Mouse (Mus musculus): ENCODE measurements at regions not wholly inside any gene's neighbourhood (a gene's known extent, or its start where the extent isn't known, plus 50 kb on each side); places are given as distances from the start of the nearest gene placed in this dataset.

DNA sequence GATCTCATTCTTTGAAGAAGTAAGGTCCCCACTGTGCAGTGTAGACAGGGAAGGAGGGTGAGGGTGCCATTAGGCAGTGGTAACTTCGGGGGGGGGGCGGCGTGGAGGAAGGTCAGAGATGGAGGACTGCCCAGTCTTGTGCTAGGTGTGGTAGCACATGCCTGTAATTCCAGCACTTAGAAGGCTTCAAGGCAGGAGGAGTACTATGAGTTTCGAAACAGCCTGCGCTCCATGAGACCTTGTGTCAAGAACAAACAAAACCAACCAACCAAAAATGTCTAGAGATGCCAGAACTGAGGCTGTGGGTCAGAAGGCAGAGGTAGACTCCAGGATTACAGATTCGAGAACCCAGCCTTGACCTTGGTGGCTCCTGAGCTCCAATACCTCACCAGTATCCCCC, 130.8 kb downstream of the Pja1 start:
- no peak for DNase-seq (ENCODE audit: low spot score)

DNA sequence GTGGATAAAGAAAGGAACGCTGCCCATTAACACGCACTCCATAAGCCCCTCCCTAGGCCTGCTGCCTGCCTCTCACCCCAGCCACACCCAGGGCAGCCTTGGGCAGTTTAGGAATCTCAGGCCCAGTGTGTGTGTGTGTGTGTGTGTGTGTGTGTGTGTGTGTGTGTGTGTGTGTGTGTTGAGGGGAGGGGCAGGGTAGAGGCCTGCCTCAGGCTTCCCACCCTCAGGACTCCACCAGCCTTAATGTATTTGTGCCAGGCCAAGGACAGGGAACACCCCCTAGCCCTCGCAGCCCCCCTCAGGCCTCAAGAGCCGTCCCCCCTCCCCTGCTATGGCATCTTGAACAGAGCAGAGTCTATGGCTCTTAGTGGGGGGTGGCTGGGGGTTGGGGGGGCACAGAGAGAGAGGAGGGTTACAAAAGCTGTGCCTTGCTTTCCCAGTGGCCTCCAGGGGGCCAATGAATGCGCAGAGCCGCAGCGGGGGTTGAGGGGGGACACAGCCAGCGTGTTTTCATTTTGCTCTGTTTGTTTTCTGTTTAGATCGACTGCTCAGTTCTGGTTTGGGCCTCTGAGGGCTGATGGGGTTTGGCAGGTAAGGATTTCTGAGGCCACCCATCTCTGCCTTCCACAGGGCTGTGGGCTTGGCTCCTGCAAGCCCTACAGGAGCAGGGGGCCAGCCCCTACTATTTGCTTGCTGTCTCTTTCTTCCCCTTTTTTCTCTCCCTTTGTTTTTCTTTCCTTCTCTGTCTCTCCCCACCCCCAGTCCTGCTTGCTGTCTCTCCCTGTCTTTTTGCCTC, 131.8 kb downstream of the Pja1 start:
- no peak for DNase-seq (ENCODE audit: low spot score)

DNA sequence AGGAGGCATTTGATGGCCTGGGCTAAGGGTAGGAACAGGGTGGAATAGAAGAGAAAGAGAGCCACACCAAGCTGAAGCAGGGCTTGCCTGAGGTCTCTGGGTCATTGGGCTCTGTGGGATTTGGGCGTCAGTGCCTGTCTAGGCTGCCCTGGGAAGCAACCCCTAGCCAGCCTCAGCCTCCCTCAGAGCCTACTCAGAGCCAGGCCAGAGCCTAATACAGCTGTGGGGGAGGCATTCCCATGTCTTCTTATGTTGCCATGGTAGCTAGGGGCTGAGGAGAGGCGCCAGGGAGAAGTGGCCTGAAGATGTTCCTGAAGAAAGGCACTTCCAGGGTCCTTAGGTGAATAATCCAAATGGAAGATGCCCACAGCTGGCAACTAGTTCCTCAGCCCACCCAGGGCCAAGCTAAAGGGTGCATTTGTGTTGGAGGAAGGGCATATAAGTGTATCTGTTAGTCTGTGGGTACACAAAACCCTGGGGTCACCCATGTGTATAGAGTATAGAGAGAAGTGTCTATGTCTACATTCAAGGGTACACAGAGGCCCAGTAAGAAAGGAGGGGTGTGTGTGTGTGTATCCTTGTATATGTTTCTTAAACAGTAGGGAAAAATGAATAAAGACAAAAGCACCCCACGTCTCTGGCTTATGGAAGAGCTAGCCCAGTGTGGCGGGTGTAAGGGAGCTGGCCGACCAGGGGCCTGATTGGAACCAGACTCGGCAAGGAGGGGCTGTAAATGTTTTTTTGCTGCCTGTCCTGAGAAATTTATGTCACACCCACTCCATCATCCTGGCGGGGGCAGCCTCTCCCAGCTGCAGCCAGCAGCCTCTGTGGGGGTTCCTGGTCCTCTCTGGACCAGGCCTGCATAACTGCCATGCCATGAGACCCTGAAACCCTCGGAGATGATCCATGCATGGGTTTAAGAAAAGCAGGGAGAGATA, 134.2 kb downstream of the Pja1 start:
- no peak for DNase-seq (ENCODE audit: low spot score)

DNA sequence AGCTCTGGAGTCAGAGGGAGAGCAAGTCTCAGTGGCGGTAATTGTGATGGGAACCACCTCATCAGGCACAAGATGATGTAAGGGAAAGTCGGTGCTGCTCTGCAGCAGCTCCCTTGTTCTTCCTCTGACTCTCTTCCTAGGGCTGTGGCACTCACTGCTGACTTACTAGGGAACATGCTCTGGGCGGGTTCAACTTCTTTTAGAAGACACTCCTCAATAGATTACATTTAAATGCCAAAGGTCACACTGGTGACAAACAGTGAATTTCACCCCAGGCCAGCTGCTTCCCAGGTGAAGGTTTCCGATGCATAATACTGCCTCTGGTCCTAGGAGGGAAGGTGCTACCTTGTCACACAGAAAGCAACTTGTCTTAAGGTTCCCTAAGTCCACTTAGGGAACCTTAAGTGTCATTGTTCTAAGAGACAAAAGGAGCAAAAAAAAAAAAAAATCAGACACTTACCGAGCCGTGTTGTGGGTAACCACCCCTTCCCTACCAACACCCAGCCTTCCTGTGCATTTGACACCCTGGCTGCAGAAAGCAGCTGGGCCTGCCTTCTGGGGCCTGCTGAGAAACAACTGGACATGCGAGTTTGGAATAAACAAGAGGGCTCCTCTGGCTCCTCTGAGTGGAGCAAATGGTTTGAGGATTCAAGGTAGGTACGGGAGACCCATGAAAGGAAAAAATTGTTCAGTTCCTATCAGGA, 135.0 kb downstream of the Pja1 start:
- no peak for DNase-seq (ENCODE audit: low spot score)

DNA sequence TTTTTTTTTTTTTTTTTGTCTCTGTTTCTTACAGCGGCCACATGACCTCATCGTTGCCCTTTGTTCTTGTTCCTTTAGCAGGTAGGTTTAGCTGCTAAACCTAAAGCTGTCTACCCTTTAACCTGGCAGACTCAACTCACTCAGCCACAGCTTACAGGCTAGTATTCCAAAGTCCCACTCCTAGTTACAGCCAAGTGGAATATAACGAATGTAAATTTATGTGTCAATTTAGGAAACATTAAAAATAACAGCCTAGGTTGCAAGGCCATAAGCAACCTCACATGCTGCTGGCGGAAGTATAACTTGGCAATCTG, 138.7 kb downstream of the Pja1 start:
- no peak for DNase-seq (ENCODE audit: low spot score)

DNA sequence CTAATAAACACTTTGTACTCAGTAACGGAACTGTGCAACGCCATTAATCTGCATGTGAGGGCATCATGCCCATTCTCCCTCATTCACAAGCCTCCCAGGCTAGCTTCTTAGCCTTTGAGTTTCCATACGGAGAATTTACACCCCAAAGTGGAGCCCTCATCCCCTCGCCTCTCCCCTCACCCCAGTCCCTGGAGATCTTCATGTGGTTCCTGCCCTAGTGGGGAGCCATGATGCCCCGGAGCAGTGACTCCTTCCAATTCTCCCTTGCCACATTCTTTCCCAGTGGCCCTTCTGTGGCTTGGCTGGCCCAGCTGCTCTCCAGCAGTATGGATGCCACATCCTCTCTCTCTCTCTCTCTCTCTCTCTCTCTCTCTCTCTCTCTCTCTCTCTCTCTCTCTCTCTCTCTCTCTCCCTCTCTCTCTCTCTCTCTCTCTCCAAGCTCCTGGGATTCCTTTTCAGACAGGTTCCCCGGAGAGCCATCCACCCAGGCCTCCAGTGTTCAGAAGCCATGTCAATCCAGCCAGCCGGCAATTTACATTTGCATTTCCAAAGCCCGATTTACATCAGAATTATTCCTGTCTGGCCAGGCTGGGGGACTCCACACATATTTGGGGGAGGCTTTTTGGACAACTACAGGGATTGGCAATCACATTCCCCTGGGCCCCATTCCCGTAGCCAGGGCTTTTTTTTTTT, 139.2 kb downstream of the Pja1 start:
- DNase-seq (ENCODE audit: low spot score), result no peak

DNA sequence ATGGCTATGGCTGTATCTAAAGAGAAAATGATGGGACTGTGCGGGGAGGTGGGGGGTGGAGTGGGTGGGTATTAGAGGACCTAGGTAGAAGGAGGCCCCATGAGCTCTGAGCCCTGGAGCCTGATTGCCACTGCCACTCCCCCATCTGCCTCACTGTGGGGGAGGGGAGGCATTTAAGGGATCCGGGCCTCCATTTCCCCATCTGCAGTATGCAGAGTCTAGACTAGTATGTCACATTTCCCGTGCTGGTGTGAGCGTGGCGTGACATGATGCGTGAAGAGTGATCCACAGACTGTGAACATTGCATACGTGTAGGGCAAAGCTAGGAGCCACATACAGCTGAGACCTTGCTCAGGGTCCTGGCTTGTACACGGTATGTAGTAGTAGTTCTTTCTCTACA, 140.7 kb downstream of the Pja1 start:
- no peak for DNase-seq (ENCODE audit: low spot score)

DNA sequence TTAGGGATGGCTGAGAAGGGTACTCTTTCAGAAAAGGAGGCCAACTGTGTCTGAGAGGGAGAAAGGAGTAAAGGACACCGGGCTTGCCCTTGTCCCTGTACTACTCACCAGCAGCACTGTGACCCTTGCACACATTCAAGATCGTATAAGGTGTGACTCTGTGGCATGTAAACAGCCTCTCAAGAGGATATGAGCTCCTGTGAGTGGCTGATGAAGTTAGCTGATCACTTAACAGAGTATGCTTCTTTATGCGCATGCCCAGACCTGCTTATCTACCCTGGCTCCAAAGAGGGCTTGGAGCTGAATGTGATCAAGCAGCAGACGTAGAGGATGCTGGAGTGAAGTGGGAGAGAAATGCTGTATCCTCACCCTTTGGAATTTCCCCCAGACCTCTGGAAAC, 142.5 kb downstream of the Pja1 start:
- no peak for DNase-seq (ENCODE audit: low spot score)

DNA sequence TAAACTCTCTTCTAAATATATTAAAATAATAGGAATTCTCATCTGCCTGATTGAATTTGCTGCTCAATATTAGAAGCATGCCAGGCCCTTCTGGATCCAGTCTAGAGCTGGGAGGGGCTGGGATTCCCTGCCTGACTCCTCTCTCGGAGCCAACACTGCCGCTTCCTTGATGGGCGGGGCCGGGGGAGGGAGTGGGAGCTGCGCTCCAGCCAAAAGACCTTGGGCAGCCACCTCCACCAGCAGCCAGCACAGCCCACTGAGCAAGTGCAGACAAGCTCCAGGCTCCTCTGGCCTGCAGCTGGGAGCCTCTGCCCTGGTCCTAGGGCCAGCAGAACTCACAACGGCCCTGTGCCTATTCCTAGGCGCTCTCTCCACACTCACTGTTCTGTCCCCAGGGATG, 144.9 kb downstream of the Pja1 start:
- DNase-seq (ENCODE audit: low spot score), result peak; percentile 11

DNA sequence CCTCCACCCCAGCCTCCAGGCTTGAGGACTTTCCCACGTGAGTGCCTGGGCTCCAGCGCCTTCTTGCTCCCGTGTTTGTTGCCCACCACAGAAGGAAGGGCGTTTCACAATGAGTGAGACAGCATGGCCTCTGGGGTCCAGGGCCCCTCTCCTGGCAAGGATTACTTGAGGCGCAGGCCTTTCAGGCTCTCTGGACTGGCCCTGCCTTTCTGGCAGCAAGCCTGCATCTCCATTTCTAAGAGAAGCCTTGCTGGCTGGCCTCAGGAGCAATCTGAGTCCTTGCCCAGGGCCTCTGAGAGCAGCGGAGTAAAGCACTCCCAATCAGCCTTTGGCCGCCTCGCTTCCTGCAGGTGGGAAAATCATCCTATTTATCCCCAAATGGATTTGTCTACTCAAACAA, 145.6 kb downstream of the Pja1 start:
- DNase-seq (ENCODE audit: low spot score), result peak; percentile 14

DNA sequence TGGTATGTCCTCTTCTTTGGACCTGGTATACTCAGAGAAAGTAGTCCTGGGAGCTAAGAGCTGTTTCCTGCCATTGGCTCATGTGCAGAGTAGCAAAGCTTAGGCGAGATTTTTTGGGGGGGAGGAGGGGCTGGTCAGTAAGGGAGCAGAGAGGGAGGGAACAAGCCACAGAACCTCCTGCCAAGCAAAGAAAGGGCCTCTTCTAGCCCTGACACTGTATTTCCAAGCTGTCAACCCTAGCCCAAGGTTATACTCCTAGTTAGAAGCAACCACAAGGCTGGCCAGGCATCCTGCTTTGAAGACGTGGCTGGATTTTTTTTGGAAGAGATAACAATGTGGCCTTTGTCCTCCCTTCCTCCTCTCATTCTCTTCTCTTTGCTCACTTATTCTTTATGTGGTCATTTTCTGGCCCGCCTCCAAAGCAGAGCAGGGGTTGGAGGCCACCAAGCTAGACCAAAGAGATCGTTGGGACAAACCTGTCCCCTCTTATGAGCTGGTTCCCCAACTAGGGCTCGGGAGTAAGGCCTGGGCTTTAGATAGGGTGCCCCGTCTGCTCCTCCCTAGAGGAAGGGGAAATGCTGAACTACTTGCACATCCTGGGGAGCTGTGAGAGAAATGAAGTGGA, 146.4 kb downstream of the Pja1 start:
- no peak for DNase-seq (ENCODE audit: low spot score)

DNA sequence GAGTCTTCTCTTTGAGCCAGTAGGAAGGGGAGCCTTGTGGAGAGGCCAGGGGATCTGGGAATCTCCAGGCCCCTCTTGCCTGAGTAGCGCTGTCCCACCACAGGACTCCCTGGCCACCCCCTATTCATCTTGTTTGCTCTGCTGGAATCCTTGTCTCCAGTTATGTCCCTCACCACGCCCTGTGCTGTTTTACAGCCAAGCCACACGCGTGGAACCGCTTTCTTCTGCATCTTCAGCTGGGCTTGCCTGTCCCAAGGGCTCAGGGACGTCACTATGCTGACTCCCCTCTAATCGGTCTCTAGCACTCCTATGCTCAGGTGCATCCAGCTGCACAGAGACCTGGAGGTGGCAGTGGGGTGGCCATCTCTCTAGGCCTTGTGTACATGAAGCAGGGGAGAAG, 151.3 kb downstream of the Pja1 start:
- no peak for DNase-seq (ENCODE audit: low spot score)

DNA sequence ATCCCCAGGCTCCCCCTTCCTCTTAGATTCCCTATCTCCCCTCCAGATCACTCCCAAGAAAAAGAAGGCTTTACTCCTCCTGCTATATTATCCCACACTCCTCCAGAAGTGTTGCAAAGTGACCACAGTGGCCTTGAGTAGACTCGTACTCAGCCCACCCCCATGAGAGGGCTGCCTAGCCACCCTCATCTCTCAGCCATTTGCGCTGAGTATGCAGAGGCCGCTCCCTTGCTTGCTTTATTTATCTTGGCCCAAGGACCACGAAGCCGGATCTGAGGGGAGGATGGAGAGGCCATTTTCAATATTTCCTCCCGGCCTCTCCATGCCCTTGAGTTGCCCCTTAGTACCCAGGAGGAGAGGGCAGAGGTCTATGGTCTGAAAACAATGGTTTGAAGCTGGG, 151.9 kb downstream of the Pja1 start:
- DNase-seq (ENCODE audit: low spot score), result no peak

DNA sequence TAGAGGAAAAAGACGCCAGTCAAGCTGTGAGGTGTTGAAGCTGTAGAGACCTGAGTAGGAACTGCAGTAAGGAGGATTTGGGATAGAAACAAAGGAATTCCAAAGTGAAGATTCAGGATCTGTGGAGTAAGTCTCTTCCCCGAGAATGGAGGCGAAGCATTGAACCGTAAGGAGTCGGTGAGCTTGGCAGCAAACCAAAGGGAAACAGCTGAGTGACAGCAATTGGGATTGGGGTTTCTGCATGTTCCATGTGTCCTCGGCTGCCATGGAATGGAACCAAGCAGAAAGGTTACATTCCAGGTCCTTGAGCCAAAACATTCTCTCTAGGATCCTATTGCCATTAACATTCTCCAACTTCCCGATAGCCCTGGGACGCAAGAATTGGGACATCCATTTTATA, 152.9 kb downstream of the Pja1 start:
- no peak for DNase-seq (ENCODE audit: low spot score)

DNA sequence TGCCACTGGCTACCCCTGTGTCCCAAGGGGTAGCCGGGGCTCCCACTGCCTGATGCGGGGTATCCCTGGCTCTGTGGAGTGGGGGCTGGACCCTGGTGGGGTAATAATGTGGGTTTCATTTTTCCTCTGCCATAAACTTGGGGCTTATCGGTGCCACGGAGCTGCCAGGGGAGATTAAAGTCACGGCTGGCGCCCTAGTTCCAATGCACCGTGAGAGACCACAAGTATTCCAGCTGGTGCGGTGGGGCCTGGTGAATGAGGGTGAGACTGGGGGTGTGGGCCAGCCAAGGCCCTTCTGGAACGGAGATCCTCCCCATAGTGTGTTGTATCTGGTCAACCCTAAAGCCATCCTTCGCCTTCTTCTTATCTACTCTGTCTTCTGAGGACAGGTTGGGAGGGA, 153.3 kb downstream of the Pja1 start:
- no peak for DNase-seq (ENCODE audit: low spot score)

DNA sequence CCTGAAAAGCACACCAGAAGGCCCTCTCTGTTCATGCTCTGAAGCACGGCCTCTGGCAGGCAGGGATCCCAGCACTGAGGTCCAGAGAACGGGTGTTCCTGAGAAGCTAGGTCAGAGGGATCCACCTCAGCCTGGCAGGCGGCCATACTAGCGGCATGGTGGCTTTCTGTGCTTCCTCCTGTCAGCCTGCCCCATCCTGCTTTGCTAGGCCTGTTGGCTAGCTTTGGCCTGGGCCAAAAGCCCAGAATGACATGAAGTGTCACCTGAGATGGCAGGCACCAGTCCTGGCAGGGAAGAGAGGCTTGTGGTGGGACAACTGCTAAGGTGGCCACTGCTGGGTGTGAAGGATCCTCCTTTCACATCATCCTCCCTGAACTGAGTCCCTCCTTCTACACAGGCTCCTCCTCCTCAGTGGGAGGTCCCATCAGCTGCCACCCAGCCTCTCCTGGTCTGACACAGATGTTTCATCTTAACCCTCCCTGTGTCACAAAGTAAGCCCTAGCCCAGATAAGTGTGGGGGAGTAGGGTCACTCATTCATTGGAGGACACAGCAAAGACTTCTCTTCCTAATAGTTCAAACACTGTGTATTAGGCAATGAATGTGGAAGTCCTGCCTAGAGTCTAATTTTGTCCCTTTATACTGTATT, 154.5 kb downstream of the Pja1 start:
- DNase-seq (ENCODE audit: low spot score), result no peak

DNA sequence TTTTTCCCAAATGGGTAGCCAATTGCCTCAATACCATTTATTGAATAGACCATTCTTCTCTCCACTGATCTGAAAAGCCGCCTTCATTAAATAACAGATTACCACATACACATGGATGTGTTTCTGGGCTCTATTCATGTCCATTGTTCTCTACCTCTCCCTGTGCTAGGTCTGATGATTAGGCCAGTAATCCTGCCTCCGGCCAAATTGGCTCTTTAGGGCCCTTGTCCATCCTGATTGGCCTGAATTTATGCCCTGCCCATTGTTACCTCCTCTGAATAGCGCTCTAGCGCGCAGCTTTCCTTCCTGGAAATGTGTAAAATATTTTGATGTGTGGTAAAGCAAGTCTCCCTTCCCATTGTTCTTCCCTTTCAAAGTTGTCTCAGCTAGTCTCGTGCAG, 163.2 kb downstream of the Efnb1 start:
- DNase-seq (ENCODE audit: low spot score), result no peak

DNA sequence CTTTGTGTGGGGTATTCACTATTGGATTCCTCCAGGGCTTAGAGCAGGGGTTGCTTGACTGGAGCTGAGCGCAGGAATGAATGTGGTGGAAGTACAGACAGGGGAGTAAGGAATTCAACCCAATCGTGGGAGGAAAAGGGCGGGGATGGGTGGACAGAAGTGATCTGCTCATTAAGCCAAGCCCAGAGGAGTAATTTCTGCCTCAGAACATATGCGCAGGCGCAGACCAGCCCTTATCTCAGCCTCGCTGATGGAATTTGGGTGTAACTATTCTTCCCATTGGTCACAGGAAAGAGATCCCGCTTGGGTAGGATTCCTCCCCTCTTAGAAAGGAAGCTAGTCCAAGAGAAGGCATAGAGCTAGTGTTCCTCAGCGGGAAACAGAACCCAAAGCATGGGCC, 158.8 kb downstream of the Efnb1 start:
- no peak for DNase-seq (ENCODE audit: low spot score)

DNA sequence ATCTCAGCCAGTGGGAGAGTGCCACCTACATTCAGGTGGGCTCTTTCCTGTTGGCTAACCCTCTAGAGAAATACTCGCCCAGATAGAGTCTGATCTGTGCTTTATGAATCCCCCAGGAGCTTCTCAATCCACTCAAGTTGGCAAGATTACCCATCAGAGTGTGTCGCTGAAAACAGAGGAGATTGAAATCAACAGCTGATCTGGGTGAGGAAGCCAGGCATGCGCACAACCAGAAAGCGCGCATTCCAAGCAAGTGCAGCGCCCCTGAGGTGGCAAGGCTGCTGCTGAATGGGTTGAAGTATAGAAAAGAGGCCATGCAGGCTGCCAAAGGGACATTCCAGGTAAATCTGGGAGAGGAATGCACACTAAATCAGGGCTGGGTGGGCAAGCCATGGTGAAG, 158.0 kb downstream of the Efnb1 start:
- no peak for DNase-seq (ENCODE audit: low spot score)

DNA sequence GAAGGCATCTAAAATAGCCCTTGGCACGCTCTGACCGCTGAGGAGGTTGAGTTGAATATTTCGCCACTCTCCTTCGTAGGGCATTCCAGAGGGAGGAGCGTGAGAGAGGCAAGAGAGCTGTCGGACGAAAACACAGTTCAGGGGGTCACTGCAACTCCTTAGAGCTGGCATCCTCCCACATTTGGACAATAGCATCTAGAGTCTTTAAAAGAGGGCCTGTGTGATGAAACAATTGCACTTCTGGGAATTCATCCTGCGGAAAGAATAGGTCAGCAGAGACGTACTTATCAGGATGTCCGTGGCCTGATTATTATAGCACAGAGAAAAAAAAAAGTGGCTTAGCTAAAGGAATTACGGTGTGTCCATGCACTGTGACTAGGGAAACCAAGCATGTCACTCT, 156.8 kb downstream of the Efnb1 start:
- peak; percentile 4 for DNase-seq (ENCODE audit: low spot score)

DNA sequence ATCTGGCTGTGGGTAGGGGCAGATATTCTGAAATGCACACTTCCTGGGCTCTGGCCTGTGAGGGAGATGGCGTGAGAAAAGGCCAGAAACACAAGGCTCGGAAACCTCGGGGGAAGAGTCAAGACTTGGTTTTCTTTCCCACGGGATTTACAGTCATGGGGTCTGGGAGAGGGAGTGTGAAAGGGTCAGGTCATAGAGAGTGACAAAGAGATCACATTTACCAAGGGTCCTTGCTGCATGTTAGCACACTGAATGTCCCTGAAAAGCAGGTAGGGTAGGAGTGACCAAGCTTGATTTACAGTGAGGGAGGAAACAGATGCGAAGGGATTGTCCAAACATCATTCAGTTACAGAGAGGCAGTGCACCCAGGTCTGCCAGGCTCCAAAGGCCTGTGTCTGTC, 156.0 kb downstream of the Efnb1 start:
- DNase-seq (ENCODE audit: low spot score), result no peak
